Mouse (Mus musculus) heart, adult 2 months (tissue): Measurements from ENCODE around the gene Mypop. TPM values are rescaled to one million over a fixed set of nuclear protein-coding genes. Genes with fewer than 3 reads are reported as not detected.

Experiments
- DNase-seq, 2 experiments: peaks; one replicate each; pipeline ENCODE4 v3.0.0; 2021
- H3K27ac ChIP-seq: fragments of 200-600 bp; 2 replicates; pipeline ENCODE4 v1.8.1; 2022
- H3K27me3 ChIP-seq: fragments of 200-500 bp; 2 replicates; pipeline ENCODE4 v1.6.1; 2012; ENCODE audit warnings: mild to moderate bottlenecking, low read length, inconsistent platforms, mixed read lengths; ENCODE audit not compliant: control insufficient read depth, insufficient read depth
- H3K36me3 ChIP-seq: fragments of 200-500 bp; 2 replicates; pipeline ENCODE4 v1.6.1; 2012; ENCODE audit warnings: low read length, inconsistent platforms; ENCODE audit not compliant: control insufficient read depth, insufficient read depth
- H3K4me1 ChIP-seq: fragments of 200-500 bp; 2 replicates; pipeline ENCODE4 v1.6.1; 2011; ENCODE audit warnings: low read length; ENCODE audit not compliant: control insufficient read depth, insufficient read depth
- H3K4me3 ChIP-seq: fragments of 200-600 bp; 2 replicates; pipeline ENCODE4 v1.8.1; 2022
- H3K79me2 ChIP-seq: fragments of 200-500 bp; replicated peaks from 2 replicates; pipeline ENCODE4 v1.6.1; 2012; ENCODE audit warnings: mild to moderate bottlenecking, inconsistent platforms, low read length, moderate library complexity, mixed read lengths; ENCODE audit not compliant: control insufficient read depth, insufficient read depth
- H3K9ac ChIP-seq: fragments of 200-500 bp; 2 replicates; pipeline ENCODE4 v1.6.1; 2012; ENCODE audit warnings: low read depth, mild to moderate bottlenecking, control low read depth, inconsistent platforms, low read length, mixed read lengths
- CTCF ChIP-seq: fragments of 200-600 bp; IDR thresholded peaks from 2 replicates; pipeline ENCODE4 v1.8.1; 2022; ENCODE audit warnings: antibody characterized with exemption, mild to moderate bottlenecking, moderate library complexity
- EP300 ChIP-seq: fragments of 200-500 bp; IDR thresholded peaks from 2 replicates; pipeline ENCODE4 v1.6.1; 2011; ENCODE audit warnings: low read depth, low read length, control low read depth; ENCODE audit not compliant: insufficient read depth
- POLR2A ChIP-seq: fragments of 200-500 bp; IDR thresholded peaks from 2 replicates; pipeline ENCODE4 v1.6.1; 2011; ENCODE audit warnings: mild to moderate bottlenecking, low read depth, low read length, control low read depth; ENCODE audit not compliant: insufficient read depth
- WGBS: fragments of 180-500 bp; shearing (Covaris S2); methylation state at CpG from one replicate; pipeline ENCODE4 v1.1.7; 2018; 5-methylcytosine and 5-hydroxymethylcytosine counted together
- intact Hi-C: fragments of 180-260 bp; cut with DNase I; formaldehyde crosslinking; loops from one replicate; pipeline ENCODE4 v1.15.1; 2025
- polyA plus RNA-seq: library from polyadenylated mRNA; depleted of rRNA; stranded (reverse); fragments of >200 nt; gene quantifications from 2 replicates; pipeline ENCODE4 v1.2.3, GENCODE M21; 2012
- total RNA-seq, 2 experiments: library from RNA; stranded (reverse); gene quantifications; 2 replicates each; pipeline ENCODE4 v1.2.3; 2021

Mypop gene
- total and polyA plus RNA-seq, 3 experiments: 3.5 to 4.0 (median 3.9) TPM

GRCm38 (mm10) chr7:18962171-18962792 lies 28.8 kb upstream of the Mypop start:
- TF ChIP-seq EP300 (no peak), CTCF (no peak), POLR2A (no peak)
- Histone ChIP-seq H3K36me3 (no peaks in the 10 kb centered on the region), H3K79me2 (no peaks in the 10 kb centered on the region), H3K4me3 (no peak overlapping the region), H3K27ac (no peak overlapping the region), H3K27me3 (peaks cover 5% of the 10 kb centered on the region), H3K9ac (no peak overlapping the region), H3K4me1 (peaks cover 6% of the 10 kb centered on the region)
- DNase-seq: no peak
- intact Hi-C loops: loop anchor here (5.0 kb wide), 1 partner anchor 55 kb away; no protein-coding TSS in a partner anchor
- 20% methylated on average over 17 of the region's 17 CpGs for WGBS

GRCm38 (mm10) chr7:18962795-18963194 lies 28.2 kb upstream of the Mypop start:
- WGBS: 27% methylated on average over 20 of the region's 20 CpGs
- DNase-seq: no peak
- Histone ChIP-seq H3K79me2 (no peaks in the 10 kb centered on the region), H3K27me3 (peaks cover 5% of the 10 kb centered on the region), H3K4me1 (peaks cover 5% of the 10 kb centered on the region), H3K27ac (no peak overlapping the region), H3K4me3 (no peak overlapping the region), H3K36me3 (no peaks in the 10 kb centered on the region), H3K9ac (no peak overlapping the region)
- TF ChIP-seq POLR2A (no peak), EP300 (no peak), CTCF (no peak)
- intact Hi-C loops: loop anchor here (5.0 kb wide), 1 partner anchor 55 kb away; no protein-coding TSS in a partner anchor

GRCm38 (mm10) chr7:18963294-18963843 lies 27.7 kb upstream of the Mypop start:
- WGBS: 16% methylated on average over 19 of the region's 19 CpGs
- H3K27me3 ChIP-seq: peaks cover 5% of the 10 kb centered on the region
- H3K79me2 ChIP-seq: no peaks in the 10 kb centered on the region
- no peak for DNase-seq
- H3K4me1 ChIP-seq: peaks cover 4% of the 10 kb centered on the region
- TF ChIP-seq EP300 (no peak), CTCF (no peak), POLR2A (no peak)
- no peak overlapping the region for H3K9ac ChIP-seq
- no peak overlapping the region for H3K27ac ChIP-seq
- intact Hi-C loops: loop anchor here (5.0 kb wide), 1 partner anchor 56 kb away; no protein-coding TSS in a partner anchor
- H3K4me3 ChIP-seq: no peak overlapping the region
- H3K36me3 ChIP-seq: no peaks in the 10 kb centered on the region

GRCm38 (mm10) chr7:18965312-18965711 lies 25.7 kb upstream of the Mypop start:
- Histone ChIP-seq H3K4me1 (no peaks in the 10 kb centered on the region), H3K79me2 (no peaks in the 10 kb centered on the region), H3K27ac (no peak overlapping the region), H3K9ac (no peak overlapping the region), H3K36me3 (no peaks in the 10 kb centered on the region), H3K27me3 (peaks cover 5% of the 10 kb centered on the region), H3K4me3 (no peak overlapping the region)
- TF ChIP-seq EP300 (no peak), POLR2A (no peak), CTCF (no peak)
- WGBS: 64% methylated on average over 5 of the region's 5 CpGs
- DNase-seq: no peak
- intact Hi-C loops: no loop called here

- no peak overlapping the region for H3K4me3 ChIP-seq
- DNase-seq: no peak
- no peaks in the 10 kb centered on the region for H3K4me1 ChIP-seq
- intact Hi-C loops: loop anchor here (2.0 kb wide), 1 partner anchor 71 kb away; no protein-coding TSS in a partner anchor
- no peaks in the 10 kb centered on the region for H3K36me3 ChIP-seq
- peaks cover 5% of the 10 kb centered on the region for H3K27me3 ChIP-seq
- no peaks in the 10 kb centered on the region for H3K79me2 ChIP-seq
- 12% methylated on average over 8 of the region's 8 CpGs for WGBS
- H3K9ac ChIP-seq: no peak overlapping the region
- TF ChIP-seq CTCF (no peak), EP300 (no peak), POLR2A (no peak)
- no peak overlapping the region for H3K27ac ChIP-seq
Measured at GRCm38 (mm10) chr7:18967603-18968002, 23.4 kb upstream of the Mypop start.

- H3K9ac ChIP-seq: no peak overlapping the region
- DNase-seq: no peak
- H3K27me3 ChIP-seq: no peaks in the 10 kb centered on the region
- H3K4me3 ChIP-seq: no peak overlapping the region
- no peaks in the 10 kb centered on the region for H3K36me3 ChIP-seq
- no peaks in the 10 kb centered on the region for H3K4me1 ChIP-seq
- H3K27ac ChIP-seq: no peak overlapping the region
- intact Hi-C loops: no loop called here
- WGBS: 87% methylated on average over 3 of the region's 3 CpGs
- no peaks in the 10 kb centered on the region for H3K79me2 ChIP-seq
- TF ChIP-seq CTCF: peak; percentile 47
- TF ChIP-seq POLR2A: no peak
Measured at GRCm38 (mm10) chr7:18970956-18971355, 20.1 kb upstream of the Mypop start.
